ENCODE assay signal across 12 mouse cellular contexts in the genomic region with DNA sequence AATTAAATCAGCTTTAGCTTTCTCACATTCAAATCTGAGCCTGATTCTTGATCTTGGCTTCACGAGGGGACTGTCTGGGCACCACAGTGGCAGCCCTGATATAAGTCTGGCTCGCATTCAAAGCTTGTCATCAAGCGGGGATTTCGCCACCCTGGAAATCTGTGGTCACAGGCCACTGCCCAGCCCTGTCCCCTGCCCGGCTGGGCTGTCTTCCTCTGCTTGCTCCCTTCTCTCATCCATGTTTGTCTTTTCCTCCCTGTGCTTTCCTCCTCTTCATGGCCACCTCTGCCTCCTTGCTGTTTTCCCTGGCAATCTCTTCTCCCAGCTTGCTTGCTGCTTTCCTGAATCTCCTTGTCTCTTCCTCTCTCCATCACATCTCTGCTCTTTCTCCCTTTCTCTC. TPM values are rescaled to one million over a fixed set of nuclear protein-coding genes. Genes with fewer than 3 reads are reported as not detected.
A peak's percentile ranks its signal among the peaks of the same experiment; 100 is the strongest.
DNase-seq lines count a peak whose midpoint lies in the region; ATAC-seq and TF ChIP-seq lines count a peak whose summit lies in the region.
"Had no signal": no experiment of that assay in that cellular context is flagged by ENCODE, and none has a peak within 500 bp of the region (broad histone marks: within the 10 kb centered on the region; RNA-seq: fewer than 3 reads in every experiment).

No protein-coding gene starts in this region.

- peak overlapping the region; percentile 50; the same call in 1 of the 2 replicates for H3K4me2 ChIP-seq in forebrain, embryonic 12.5 days
- H3K4me2 ChIP-seq in liver, postnatal 0 days (ENCODE audit: low read depth, low read length), result peak overlapping the region; percentile 65
- H3K4me2 ChIP-seq in midbrain, postnatal 0 days (ENCODE audit: low read depth, low read length, poor library complexity, severe bottlenecking), result peak overlapping the region; percentile 53; the same call in 1 of the 2 replicates

- no peak for TF ChIP-seq CTCF in liver, postnatal 0 days (IDR thresholded peaks at IDR 0.05; ENCODE audit: low read depth)
- TF ChIP-seq CTCF in midbrain, postnatal 0 days (IDR thresholded peaks at IDR 0.05), result no peak

- H3K9ac ChIP-seq in forebrain, embryonic 12.5 days, result 0 out of 2 replicates have a peak overlapping the region, but pooled peaks have one; percentile 9
- no peak overlapping the region for H3K9ac ChIP-seq in liver, postnatal 0 days (replicated peaks)
- H3K9ac ChIP-seq in midbrain, postnatal 0 days (replicated peaks; ENCODE audit: low read length, poor library complexity, severe bottlenecking), result peak overlapping the region; percentile 44; the same call in 1 of the 2 replicates

- no peak overlapping the region for H3K27ac ChIP-seq in forebrain, embryonic 12.5 days
- H3K27ac ChIP-seq in forebrain, embryonic 10.5 days, result no peak overlapping the region
- no peak overlapping the region for H3K27ac ChIP-seq in liver, postnatal 0 days (ENCODE audit: low read depth)
- H3K27ac ChIP-seq in midbrain, postnatal 0 days (ENCODE audit: low read depth, low read length), result peak overlapping the region; percentile 51

- 60% methylated on average over 5 of the region's 5 CpGs for WGBS in forebrain, embryonic 12.5 days
- 60% methylated on average over 5 of the region's 5 CpGs for WGBS in forebrain, embryonic 10.5 days
- WGBS in liver, postnatal 0 days (ENCODE audit: insufficient replicate concordance), result 40% methylated on average over 5 of the region's 5 CpGs
- 38% methylated on average over 5 of the region's 5 CpGs for WGBS in midbrain, postnatal 0 days

- no peaks in the 10 kb centered on the region for H3K9me3 ChIP-seq in forebrain, embryonic 12.5 days
- H3K9me3 ChIP-seq in forebrain, embryonic 10.5 days, result no peaks in the 10 kb centered on the region
- H3K9me3 ChIP-seq in liver, postnatal 0 days (ENCODE audit: low read length), result no peaks in the 10 kb centered on the region
- H3K9me3 ChIP-seq in midbrain, postnatal 0 days (ENCODE audit: low read length), result no peaks in the 10 kb centered on the region

- H3K4me1 ChIP-seq in forebrain, embryonic 12.5 days, result peaks cover 13% of the 10 kb centered on the region
- peaks cover 18% of the 10 kb centered on the region for H3K4me1 ChIP-seq in forebrain, embryonic 10.5 days
- H3K4me1 ChIP-seq in liver, postnatal 0 days (ENCODE audit: insufficient read depth), result peaks cover 10% of the 10 kb centered on the region; the same call in 1 of the 2 replicates
- peaks cover 6% of the 10 kb centered on the region for H3K4me1 ChIP-seq in midbrain, postnatal 0 days (ENCODE audit: insufficient read depth, low read length)

- TF ChIP-seq EP300 in liver, postnatal 0 days (IDR thresholded peaks at IDR 0.05; ENCODE audit: low read depth), result no peak

- no peak for DNase-seq in forebrain, embryonic 10.5 days (ENCODE audit: extremely low spot score, low spot score)
- DNase-seq in liver, postnatal 0 days, result no peak
- no peak for DNase-seq in liver
- DNase-seq in midbrain, postnatal 0 days (ENCODE audit: low spot score), result peak; percentile 38
- no peak for DNase-seq in retina, postnatal 1 day
- DNase-seq in gastrocnemius, adult 18-20 months (ENCODE audit: low spot score), result no peak

- H3K36me3 ChIP-seq in forebrain, embryonic 12.5 days (replicated peaks), result no peaks in the 10 kb centered on the region
- H3K36me3 ChIP-seq in forebrain, embryonic 10.5 days (replicated peaks), result no peaks in the 10 kb centered on the region
- no peaks in the 10 kb centered on the region for H3K36me3 ChIP-seq in liver, postnatal 0 days (replicated peaks; ENCODE audit: insufficient read depth, low read length)
- no peaks in the 10 kb centered on the region for H3K36me3 ChIP-seq in midbrain, postnatal 0 days (ENCODE audit: insufficient read depth, low read length)

- no peak overlapping the region for H3K4me3 ChIP-seq in forebrain, embryonic 12.5 days (replicated peaks)
- no peak overlapping the region for H3K4me3 ChIP-seq in forebrain, embryonic 10.5 days
- 0 out of 2 replicates have a peak overlapping the region, but pooled peaks have one; percentile 17 for H3K4me3 ChIP-seq in liver, postnatal 0 days (ENCODE audit: low read depth, low read length)
- no peak overlapping the region for H3K4me3 ChIP-seq in midbrain, postnatal 0 days (ENCODE audit: low read depth, low read length)

- peaks cover 15% of the 10 kb centered on the region for H3K27me3 ChIP-seq in forebrain, embryonic 12.5 days
- H3K27me3 ChIP-seq in forebrain, embryonic 10.5 days (ENCODE audit: poor library complexity, severe bottlenecking), result peaks cover 33% of the 10 kb centered on the region
- H3K27me3 ChIP-seq in liver, postnatal 0 days (ENCODE audit: insufficient read depth, low read length), result no peaks in the 10 kb centered on the region
- H3K27me3 ChIP-seq in midbrain, postnatal 0 days (ENCODE audit: insufficient read depth, low read length), result no peaks in the 10 kb centered on the region

- ATAC-seq in forebrain, embryonic 12.5 days (ENCODE audit: low FRiP score), result no peak
- no peak for ATAC-seq in liver, postnatal 0 days
- ATAC-seq in granulocyte monocyte progenitor cell, adult 5-6 weeks (replicated peaks; ENCODE audit: poor library complexity, severe bottlenecking), result peak; percentile 47; the same call in 1 of the 2 replicates
- ATAC-seq in midbrain, postnatal 0 days (ENCODE audit: low FRiP score), result no peak

RNA-seq across cellular contexts. Expression of a gene that starts 6.7 kb away (rescaled TPM):
- 43.4 and 45.5 TPM in 2 replicates for polyA plus RNA-seq in forebrain, embryonic 12.5 days (2016; fragmentation: Nextera tagmentation; extraction: Ambion mirVana)
- 0.68 and 0.95 TPM in 2 replicates for polyA plus RNA-seq in forebrain, embryonic 10.5 days (2016; fragmentation: Nextera tagmentation; extraction: Ambion mirVana)
- polyA plus RNA-seq in liver, postnatal 0 days (2015; fragmentation: Nextera tagmentation; extraction: Ambion mirVana), result 0.77 TPM in 1 of 2 replicates, not detected in the other
- total RNA-seq in granulocyte monocyte progenitor cell, adult 5-6 weeks (2014; fragmentation: Nextera tagmentation), result not detected in 2 replicates
- not detected in 2 replicates for total RNA-seq in granulocyte monocyte progenitor cell, adult 5-6 weeks (2017)
- total RNA-seq in midbrain, postnatal 0 days (2014; rRNA removed), result 380 and 464 TPM in 2 replicates
- polyA plus RNA-seq in midbrain, postnatal 0 days (2015; fragmentation: Nextera tagmentation; extraction: Ambion mirVana), result 510 and 559 TPM in 2 replicates
- total RNA-seq in gastrocnemius, adult 18-20 months (2021), result not detected
- total RNA-seq: adrenal gland, adult 18-20 months had no signal
- polyA plus RNA-seq: CD4-positive, CD25-positive, alpha-beta regulatory T cell, adult 4 months; kidney, adult 2 months had no signal

RNA-seq across cellular contexts. Expression of a gene that starts 34.7 kb away (rescaled TPM):
- polyA plus RNA-seq in forebrain, embryonic 12.5 days (2016; fragmentation: Nextera tagmentation; extraction: Ambion mirVana), result 0.29 and 0.83 TPM in 2 replicates
- not detected in 2 replicates for polyA plus RNA-seq in forebrain, embryonic 10.5 days (2016; fragmentation: Nextera tagmentation; extraction: Ambion mirVana)
- polyA plus RNA-seq in liver, postnatal 0 days (2015; fragmentation: Nextera tagmentation; extraction: Ambion mirVana), result not detected in 2 replicates
- not detected in 2 replicates for total RNA-seq in granulocyte monocyte progenitor cell, adult 5-6 weeks (2014; fragmentation: Nextera tagmentation)
- total RNA-seq in granulocyte monocyte progenitor cell, adult 5-6 weeks (2017), result not detected in 2 replicates
- 0.47 and 1.4 TPM in 2 replicates for total RNA-seq in midbrain, postnatal 0 days (2014; rRNA removed)
- 0.22 and 0.56 TPM in 2 replicates for polyA plus RNA-seq in midbrain, postnatal 0 days (2015; fragmentation: Nextera tagmentation; extraction: Ambion mirVana)
- not detected for total RNA-seq in gastrocnemius, adult 18-20 months (2021)
- total RNA-seq: adrenal gland, adult 18-20 months had no signal
- polyA plus RNA-seq: kidney, adult 2 months; liver, embryonic 16.5 days had no signal

Comparison
In these comparisons a context has a peak if more than half of its experiments do, and no peak if none do; other contexts are left out.
1. RNA of a gene that starts 6.7 kb away (polyA plus RNA-seq): 510 to 559 TPM in midbrain, postnatal 0 days and 43.4 to 45.5 TPM in forebrain, embryonic 12.5 days; 0.68 to 0.95 TPM in forebrain, embryonic 10.5 days and 0.77 TPM in liver, postnatal 0 days; every median in the first group is over 10 times any median in the second.
2. Peak in every context shown above with its lines, with median percentiles within 50 percentile points of each other: H3K4me2 ChIP-seq.